Mouse (Mus musculus) urinary bladder, postnatal 10 days (tissue): ENCODE results near the gene Tmc2.

Experiments used
- DNase-seq: peaks from one replicate; pipeline ENCODE4 v3.0.0; 2022; ENCODE audit warnings: low spot score

Gene Tmc2

DNA sequence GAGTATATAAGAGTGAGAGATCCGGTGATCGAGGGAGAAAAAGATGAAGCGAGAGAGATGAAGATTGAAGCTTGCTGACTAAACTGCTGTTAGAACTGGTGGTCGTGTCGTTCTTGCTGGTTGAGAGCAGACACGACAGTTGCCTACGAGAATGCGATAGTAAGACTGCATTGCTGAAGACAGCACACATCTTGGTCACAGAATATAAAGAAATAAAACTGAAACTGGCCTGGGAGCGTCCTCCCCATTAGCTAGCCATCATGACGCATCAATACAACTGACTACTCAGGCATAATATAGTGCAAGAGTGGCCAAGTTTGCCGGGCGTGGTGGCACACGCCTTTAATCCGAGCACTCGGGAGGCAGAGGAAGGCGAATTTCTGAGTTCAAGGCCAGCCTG lies at the start of gene Tmc2:
Gene Tmc2 (plus strand): TSS at position 301 of the 400 bp plus-strand sequence.
- no peak for DNase-seq

DNA sequence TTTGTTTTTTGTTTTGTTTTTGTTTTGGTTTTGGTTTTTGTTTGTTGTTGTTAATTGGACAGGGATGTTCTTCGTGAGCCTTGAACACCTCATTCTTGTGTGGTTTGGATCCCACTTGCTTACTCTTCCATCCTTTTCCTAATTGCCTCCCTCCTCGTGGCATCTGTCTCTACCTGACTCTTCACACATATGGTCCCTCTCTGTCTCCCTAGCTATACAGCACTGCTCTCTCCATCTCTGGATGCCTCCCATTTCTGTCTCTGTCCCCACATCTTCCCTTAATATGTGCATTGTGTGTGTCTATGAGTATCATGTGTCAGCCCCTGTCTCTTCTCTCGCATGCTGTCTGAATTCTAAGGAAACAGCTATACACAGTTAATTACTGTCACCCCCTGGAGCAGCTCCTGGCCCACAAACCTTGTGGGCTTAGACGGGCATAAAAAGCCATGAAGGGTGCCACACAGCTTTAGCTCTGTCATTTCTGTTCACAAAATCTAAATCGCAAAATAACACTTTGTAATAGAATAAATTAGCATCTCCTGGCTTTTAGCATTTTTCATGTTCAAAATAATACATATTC lies 48.8 kb upstream of the Tmc2 start:
- DNase-seq, result no peak

- no peak for DNase-seq
These were observed 39.8 kb upstream of the Tmc2 start for GRCm38 (mm10) chr2:130155171-130155570.

DNA sequence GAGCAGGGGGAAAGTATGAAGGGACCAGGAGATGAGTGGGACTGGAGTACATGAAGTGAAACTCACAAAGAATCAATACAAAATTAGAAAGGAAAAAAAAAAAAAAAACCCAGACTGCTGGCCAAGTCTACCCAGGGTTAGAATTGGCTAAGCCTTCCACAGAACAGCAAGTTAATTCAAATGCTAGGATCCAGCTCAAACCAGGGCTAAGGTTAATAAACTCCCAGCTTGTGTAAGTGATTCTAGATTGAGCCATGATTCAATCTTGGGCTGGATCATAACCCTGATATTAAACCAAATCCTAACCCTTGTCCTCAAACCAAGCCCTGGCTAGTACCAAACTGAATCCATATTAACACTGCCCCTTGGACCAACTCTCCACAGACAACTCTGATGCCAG lies 39.1 kb upstream of the Tmc2 start:
- DNase-seq, result no peak

- no peak for DNase-seq
These were observed 37.5 kb upstream of the Tmc2 start for GRCm38 (mm10) chr2:130157231-130158087.

DNA sequence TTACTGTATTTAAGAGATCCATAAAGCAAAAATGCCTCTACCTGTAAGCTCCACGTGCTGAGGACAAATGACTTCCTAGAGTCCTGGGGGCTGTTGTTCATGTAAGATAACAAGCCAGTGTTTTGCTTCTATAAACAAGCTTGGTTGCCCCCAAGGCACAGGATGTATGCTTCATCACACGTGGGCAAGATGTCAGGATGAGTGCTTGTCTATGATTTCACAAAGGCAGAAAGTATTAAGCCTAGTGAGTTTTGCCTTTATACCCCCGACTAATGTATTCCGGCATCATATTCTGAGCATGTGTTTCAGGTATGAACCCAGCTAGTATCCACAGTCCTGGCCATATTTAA lies 36.9 kb upstream of the Tmc2 start:
- DNase-seq, result no peak

DNA sequence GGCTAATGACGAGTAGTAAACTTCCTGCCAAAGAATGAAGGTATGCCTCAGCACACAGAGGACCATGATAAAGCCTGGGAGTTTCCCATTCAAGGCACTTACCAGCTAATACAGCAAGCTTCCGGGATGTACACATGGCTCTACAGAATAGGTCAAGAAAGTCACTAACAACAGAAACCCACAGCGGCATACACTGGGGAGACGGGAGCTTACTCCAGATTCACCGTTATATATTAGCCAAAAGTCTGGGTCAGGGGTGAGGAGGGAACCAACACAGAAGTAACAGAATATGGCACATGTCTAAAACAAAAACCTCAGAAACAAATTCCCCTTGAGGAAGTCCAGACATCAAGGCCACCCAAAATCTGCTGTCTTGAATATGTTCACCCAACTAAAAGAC lies 32.3 kb upstream of the Tmc2 start:
- no peak for DNase-seq

DNA sequence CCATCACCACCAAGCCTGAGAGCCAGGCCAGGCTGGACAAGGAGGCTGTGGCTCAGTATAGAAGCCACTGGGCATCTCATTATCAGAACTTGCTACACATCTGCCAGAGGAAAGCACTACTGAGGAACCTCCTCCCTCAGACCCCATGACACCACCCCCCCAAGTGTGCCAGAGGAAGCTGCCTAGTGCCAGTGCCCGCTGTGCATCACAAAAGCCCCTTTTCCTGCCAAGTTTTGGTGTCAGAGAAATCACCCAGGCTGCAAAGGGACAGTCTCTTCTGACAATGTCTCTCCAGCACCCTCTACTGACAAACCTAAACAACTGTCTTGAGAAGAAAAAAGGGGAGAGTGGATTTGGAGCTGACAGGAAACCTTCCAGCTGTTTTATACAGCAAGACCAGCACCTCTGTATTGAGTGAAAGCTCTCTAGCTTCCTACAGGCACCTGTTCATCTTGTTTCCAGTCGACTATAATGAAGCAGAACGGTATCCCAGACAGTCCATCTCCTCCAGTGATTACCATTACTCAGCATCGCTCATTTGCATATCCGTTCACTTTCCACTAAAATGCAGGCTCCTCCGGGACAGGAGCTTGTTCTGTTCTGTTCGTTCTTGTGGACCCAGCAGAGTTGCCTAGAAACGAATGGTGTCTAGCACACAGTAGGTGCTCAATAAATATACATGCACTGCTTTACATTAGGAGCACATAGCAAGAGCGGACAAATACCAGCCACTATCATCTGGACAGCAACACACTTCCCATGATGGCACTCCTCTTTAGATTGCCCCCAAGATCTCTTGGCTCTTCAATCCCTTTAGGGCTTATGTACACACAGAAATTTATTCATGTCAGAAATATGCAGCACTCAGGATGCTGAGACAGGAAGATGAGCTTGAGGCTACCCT lies 28.4 kb upstream of the Tmc2 start:
- DNase-seq, result no peak

- no peak for DNase-seq
These were observed 27.1 kb upstream of the Tmc2 start for GRCm38 (mm10) chr2:130167861-130168260.

- DNase-seq, result no peak
These were observed 23.3 kb upstream of the Tmc2 start for GRCm38 (mm10) chr2:130171674-130172073.

DNA sequence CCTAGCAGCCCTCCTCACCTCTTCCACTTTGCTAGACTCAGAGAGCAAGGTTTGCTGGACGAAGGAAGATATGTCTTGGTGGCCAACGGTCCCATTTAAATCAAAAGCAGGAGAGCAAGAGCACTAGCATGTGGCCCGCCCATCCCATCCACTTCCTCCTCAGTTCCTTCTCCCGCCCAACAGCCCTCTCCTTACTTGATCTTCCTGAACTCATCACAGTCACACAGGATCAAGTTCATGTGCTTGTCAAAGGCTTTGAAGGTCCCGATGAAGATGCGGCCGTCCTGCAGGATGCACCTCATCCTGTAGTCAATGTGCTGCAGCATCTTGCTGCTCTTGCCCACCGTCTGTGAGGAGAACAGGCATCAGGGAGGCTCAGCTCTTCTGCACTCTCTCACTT lies 18.2 kb upstream of the Tmc2 start:
- DNase-seq, result no peak

DNA sequence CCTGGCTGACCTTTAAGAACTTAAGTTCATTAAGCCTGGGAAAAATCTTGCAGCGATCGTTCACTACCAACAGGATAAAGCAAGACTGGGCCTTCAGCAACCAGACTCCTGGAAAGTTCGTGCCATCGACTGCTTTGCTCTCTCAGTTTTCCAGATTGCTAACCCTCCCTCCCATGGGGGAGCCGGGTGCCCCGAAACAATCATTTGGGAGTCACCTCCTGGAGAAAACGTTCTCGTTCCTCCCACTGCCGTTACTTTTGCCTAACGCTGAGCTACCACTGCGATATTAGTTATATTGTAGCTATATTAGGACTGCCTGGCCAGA lies 16.7 kb upstream of the Tmc2 start:
- DNase-seq, result no peak

DNA sequence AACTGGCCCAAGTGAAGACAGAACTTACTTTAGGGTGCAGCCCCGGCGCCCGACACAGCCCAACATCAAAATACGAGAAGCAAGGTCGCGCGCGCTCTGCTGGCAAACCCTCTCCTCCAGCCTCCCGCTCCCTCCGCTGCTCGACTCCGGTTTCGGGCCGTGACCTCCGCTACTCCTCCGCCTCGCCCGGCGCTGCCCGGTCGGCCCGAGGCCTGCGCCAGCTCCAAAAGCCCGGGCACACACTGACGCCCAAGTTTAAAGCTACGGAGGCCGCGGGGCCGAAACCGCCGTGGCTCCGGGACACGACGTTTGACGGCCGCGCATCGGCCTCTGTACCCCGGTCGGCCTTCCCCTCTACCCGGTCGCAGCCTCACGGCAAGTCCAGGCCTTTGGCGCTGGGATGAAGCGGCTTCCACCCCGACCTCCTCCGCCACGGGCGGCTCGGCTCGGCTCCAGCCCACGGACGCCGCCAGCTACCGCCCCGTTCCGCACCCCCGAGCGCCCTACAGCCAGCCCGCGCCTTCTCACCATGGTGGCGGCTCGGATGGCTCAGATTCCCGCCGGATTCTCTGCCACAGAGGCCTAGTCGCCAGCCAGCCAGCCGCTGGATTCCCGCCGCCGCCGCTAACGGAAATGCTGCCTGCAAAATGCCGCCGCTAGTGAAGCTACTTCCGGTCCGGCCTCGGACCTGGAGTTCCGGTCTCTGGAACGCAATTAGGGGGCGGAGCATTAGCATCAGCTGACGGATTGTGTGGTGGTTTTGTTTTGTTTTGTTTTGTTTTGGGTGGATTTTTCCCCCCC lies 16.1 kb upstream of the Tmc2 start, which contains the start of gene Snrpb:
Gene Snrpb (minus strand): TSS at position 698 of the 801 bp plus-strand sequence.
- peak; percentile 61 for DNase-seq

DNA sequence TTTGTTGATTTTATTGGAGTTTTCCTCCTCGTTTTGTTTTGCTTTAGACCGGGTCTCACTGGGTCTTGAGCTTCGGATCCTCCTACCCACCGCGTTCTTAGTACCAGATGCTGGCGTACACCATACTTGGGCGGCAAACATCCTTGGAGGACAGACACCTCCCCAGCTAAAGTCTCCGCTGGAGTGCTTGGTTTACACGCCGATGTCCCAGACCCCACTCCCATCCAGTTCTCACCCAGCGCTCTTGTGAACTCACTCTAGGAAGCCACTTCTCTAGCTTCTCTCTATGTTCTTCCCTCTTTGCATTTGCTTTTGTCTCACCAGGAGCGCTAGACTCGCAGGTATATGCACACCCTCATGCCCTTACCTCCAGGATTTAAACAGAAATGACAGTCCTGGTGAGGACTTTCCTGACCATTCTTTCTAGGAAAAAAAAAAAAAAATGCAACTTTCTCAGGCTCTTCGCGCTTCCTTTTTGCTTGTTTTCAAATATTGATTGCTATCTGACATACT lies 15.4 kb upstream of the Tmc2 start:
- no peak for DNase-seq

DNA sequence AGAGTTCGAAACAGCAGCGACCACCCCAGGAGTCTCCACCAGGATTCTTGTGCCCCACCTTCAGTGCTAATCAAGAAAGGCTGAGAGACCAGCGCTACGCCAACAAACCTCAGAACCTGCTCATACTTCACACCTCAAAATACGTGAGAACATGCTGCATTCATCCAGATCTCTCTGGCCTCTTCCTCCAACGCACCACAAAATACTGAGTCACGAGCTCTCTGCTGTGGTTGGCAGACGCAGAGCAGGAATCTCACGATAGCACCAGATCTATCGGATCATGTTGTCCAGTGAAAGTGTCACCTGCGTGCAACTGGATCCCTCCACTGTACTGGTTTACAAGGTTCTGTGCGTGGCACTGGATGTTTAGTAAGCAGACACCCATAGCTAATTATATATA lies 6.6 kb upstream of the Tmc2 start:
- DNase-seq, result no peak

- no peak for DNase-seq
These were observed 6.0 kb downstream of the Tmc2 start for GRCm38 (mm10) chr2:130200961-130201360.

GRCm38 (mm10) chr2:130207376-130207775 lies 12.4 kb downstream of the Tmc2 start:
- no peak for DNase-seq

DNA sequence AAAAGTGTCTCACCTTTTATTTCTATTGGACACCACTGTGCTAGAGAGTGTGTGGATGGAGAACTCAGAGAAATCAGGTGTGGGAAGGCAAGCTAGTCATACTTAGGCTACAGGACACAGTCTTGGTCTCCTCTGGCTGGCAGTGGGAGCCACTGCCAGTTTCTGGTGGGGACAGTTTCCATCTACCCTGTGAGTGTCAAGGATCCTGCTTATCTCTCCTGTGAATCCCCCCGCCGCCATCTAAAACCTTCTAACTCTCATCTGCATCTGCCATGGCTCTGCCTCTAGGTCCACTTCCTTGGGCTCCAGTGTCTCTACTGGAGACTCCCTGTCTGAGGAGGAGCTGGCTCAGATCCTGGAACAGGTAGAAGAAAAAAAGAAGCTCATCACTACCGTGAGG lies 13.0 kb downstream of the Tmc2 start:
- DNase-seq, result no peak

DNA sequence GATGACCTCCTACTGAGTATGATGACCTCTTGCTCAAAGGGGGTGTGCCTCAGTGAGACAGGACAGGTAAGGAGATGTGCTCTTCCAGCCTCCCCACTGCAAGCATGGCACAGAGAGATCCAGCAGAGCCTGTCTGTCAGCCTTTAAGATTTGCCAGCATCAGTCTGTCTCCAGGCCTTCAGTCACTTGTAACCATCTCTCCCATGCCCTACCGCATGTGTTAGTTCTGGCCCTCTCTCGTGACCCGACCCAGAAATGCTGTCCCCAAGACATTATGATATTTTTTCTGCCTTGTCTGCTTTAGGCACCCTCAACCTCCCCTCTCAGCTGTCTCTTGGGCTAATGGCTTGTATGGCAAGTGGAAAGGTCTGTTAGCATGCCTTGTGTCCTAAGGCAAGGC lies 14.6 kb downstream of the Tmc2 start:
- DNase-seq, result no peak

DNA sequence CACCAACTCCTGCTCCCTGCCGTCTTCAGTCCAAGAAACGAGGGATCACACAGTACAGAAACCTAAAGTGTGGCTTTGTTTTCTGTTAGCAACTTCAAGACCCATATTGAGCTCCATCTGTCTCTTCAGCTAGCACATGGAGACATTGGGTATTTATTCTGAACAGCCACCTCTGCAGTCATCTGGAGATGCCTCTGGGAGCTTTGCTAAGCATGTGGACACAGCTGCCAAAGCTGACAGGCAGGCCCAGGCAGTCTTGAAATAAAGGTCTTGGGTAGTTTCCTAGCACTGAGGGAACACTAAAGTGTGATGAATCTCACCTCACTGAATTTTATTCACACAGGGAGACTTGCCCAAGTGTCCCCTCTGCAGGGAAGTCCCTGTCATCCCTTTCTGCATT lies 16.6 kb downstream of the Tmc2 start:
- DNase-seq, result no peak

DNA sequence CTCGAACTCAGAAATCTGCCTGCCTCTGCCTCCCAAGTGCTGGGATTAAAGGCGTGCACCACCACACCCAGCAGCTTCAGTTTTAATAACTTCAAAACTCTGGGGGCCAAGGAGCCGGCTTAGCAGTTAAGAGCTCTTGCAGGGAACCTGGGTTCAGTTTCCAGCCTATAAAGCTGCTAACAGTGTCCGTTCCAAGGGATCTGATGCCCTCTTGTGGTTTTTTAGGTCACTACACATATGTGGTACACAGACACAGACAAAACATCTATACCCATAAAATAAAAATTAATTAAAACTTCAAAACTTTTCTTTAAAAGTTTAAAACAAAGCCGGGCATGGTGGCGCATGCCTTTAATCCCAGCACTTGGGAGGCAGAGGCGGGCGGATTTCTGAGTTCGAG lies 51.9 kb downstream of the Tmc2 start:
- DNase-seq, result no peak

GRCm38 (mm10) chr2:130248226-130248625 lies 53.2 kb downstream of the Tmc2 start:
- no peak for DNase-seq
